Mouse (Mus musculus) kidney, postnatal 0 days (tissue): ENCODE data around the gene Emp1. TPM values are rescaled to one million over a fixed set of nuclear protein-coding genes. Genes with fewer than 3 reads are reported as not detected.

Experiments used
- ATAC-seq: fragments of 200-750 bp; cut with Nextera tagmentation; replicated peaks from 2 replicates; pipeline ENCODE4 v1.8.0; 2017; ENCODE audit warnings: low read depth, moderate number of reproducible peaks, moderate TSS enrichment, moderate library complexity; ENCODE audit not compliant: low FRiP score
- DNase-seq: peaks from one replicate; pipeline ENCODE4 v3.0.0-alpha.2; 2016; ENCODE audit warnings: low spot score
- H3K27ac ChIP-seq: fragments of 300-500 bp; sonication (generic); 2 replicates; pipeline ENCODE4 v1.5.1; 2014; ENCODE audit warnings: mild to moderate bottlenecking
- H3K27me3 ChIP-seq: fragments of 300-500 bp; sonication (generic); 2 replicates; pipeline ENCODE4 v1.6.1; 2014; ENCODE audit warnings: low read length, mixed read lengths; ENCODE audit not compliant: insufficient read depth
- H3K36me3 ChIP-seq: fragments of 300-500 bp; sonication (generic); 2 replicates; pipeline ENCODE4 v1.6.1; 2014; ENCODE audit warnings: low read length, mixed read lengths; ENCODE audit not compliant: insufficient read depth
- H3K4me1 ChIP-seq: fragments of 300-500 bp; sonication (generic); replicated peaks from 2 replicates; pipeline ENCODE4 v1.6.1; 2014; ENCODE audit warnings: antibody characterized with exemption, low read length, mixed read lengths; ENCODE audit not compliant: insufficient read depth
- H3K4me2 ChIP-seq: fragments of 300-500 bp; sonication (generic); 2 replicates; pipeline ENCODE4 v1.6.1; 2014; ENCODE audit warnings: mild to moderate bottlenecking, low read length, moderate library complexity, mixed read lengths
- H3K4me3 ChIP-seq: fragments of 300-500 bp; sonication (generic); replicated peaks from 2 replicates; pipeline ENCODE4 v1.5.1; 2014; ENCODE audit warnings: low read depth, low read length
- H3K9ac ChIP-seq: fragments of 300-500 bp; sonication (generic); 2 replicates; pipeline ENCODE4 v1.6.1; 2014; ENCODE audit warnings: low read depth, low read length
- H3K9me3 ChIP-seq: fragments of 300-500 bp; sonication (generic); replicated peaks from 2 replicates; pipeline ENCODE4 v1.6.1; 2016; ENCODE audit warnings: low read length, inconsistent platforms, mixed read lengths
- CTCF ChIP-seq: IDR thresholded peaks from 2 replicates; pipeline ENCODE4 v1.5.1; 2016; ENCODE audit warnings: antibody characterized with exemption, low read depth, mild to moderate bottlenecking, moderate library complexity
- WGBS: fragments of 180-500 bp; shearing (Covaris S2); extraction: QIAGEN DNeasy Blood & Tissue Kit; methylation state at CpG from one replicate; pipeline ENCODE4 v1.1.7; 2014; 5-methylcytosine and 5-hydroxymethylcytosine counted together
- polyA plus RNA-seq: library from polyadenylated mRNA; unstranded; fragments of >200 nt; fragmentation: Nextera tagmentation; extraction: Ambion mirVana; gene quantifications from 2 replicates; pipeline ENCODE4 v1.2.1, GENCODE M21; 2015

Emp1 gene
- polyA plus RNA-seq, 1 experiment from 2014 or later, result 54.7 TPM

- Histone ChIP-seq H3K4me1 (peaks cover 26% of the 10 kb centered on the region), H3K9me3 (no peaks in the 10 kb centered on the region), H3K27me3 (no peaks in the 10 kb centered on the region), H3K9ac (no peak overlapping the region), H3K36me3 (no peaks in the 10 kb centered on the region), H3K4me2 (no peak overlapping the region), H3K4me3 (no peak overlapping the region), H3K27ac (no peak overlapping the region)
- no peak for TF ChIP-seq CTCF
- DNase-seq (no peak), ATAC-seq (no peak)
- WGBS, result 53% methylated on average over 4 of the region's 4 CpGs
Measured at GRCm38 (mm10) chr6:135360331-135360730, 2.0 kb upstream of the Emp1 start.

GRCm38 (mm10) chr6:135362098-135362458 lies 267 bp upstream of the Emp1 start:
- H3K9ac ChIP-seq, result 0 out of 2 replicates have a peak overlapping the region, but pooled peaks have one; percentile 67
- ATAC-seq (peak; percentile 23), DNase-seq (no peak)
- no peak for TF ChIP-seq CTCF
- H3K4me2 ChIP-seq, result peak overlapping the region; percentile 59
- H3K9me3 ChIP-seq, result no peaks in the 10 kb centered on the region
- H3K27ac ChIP-seq, result peak overlapping the region; percentile 95
- no peaks in the 10 kb centered on the region for H3K36me3 ChIP-seq
- H3K27me3 ChIP-seq, result no peaks in the 10 kb centered on the region
- no peak overlapping the region for H3K4me3 ChIP-seq
- 41% methylated on average over 3 of the region's 3 CpGs for WGBS
- H3K4me1 ChIP-seq, result peaks cover 26% of the 10 kb centered on the region

GRCm38 (mm10) chr6:135363344-135364040 lies 1.1 kb downstream of the Emp1 start:
- ATAC-seq, result no peak
- Histone ChIP-seq H3K9ac (peak overlapping the region; percentile 67), H3K27ac (peak overlapping the region; percentile 95), H3K4me1 (peaks cover 40% of the 10 kb centered on the region), H3K36me3 (no peaks in the 10 kb centered on the region), H3K9me3 (no peaks in the 10 kb centered on the region), H3K4me2 (peak overlapping the region; percentile 59), H3K27me3 (no peaks in the 10 kb centered on the region), H3K4me3 (peak overlapping the region; percentile 51)
- TF ChIP-seq CTCF, result no peak
- 41% methylated on average over 10 of the region's 10 CpGs for WGBS
- peak; percentile 40 for DNase-seq

GRCm38 (mm10) chr6:135364041-135364745 lies 1.8 kb downstream of the Emp1 start:
- WGBS, result 24% methylated on average over 9 of the region's 9 CpGs
- Histone ChIP-seq H3K27me3 (no peaks in the 10 kb centered on the region), H3K4me2 (peak overlapping the region; percentile 59), H3K4me1 (peaks cover 40% of the 10 kb centered on the region), H3K36me3 (no peaks in the 10 kb centered on the region), H3K9ac (peak overlapping the region; percentile 67; the same call in 1 of the 2 replicates), H3K27ac (peak overlapping the region; percentile 95), H3K4me3 (peak overlapping the region; percentile 51), H3K9me3 (no peaks in the 10 kb centered on the region)
- peak; percentile 76 for DNase-seq
- ATAC-seq, result no peak
- TF ChIP-seq CTCF, result no peak

- DNase-seq (peak; percentile 79), ATAC-seq (peak; percentile 48)
- Histone ChIP-seq H3K27me3 (no peaks in the 10 kb centered on the region), H3K9me3 (no peaks in the 10 kb centered on the region), H3K27ac (peak overlapping the region; percentile 95), H3K36me3 (no peaks in the 10 kb centered on the region), H3K4me2 (peak overlapping the region; percentile 59), H3K4me1 (peaks cover 45% of the 10 kb centered on the region), H3K9ac (0 out of 2 replicates have a peak overlapping the region, but pooled peaks have one; percentile 67), H3K4me3 (peak overlapping the region; percentile 51)
- WGBS, result 31% methylated on average over 6 of the region's 6 CpGs
- TF ChIP-seq CTCF, result no peak
Measured at GRCm38 (mm10) chr6:135364891-135365301, 2.6 kb downstream of the Emp1 start.

GRCm38 (mm10) chr6:135365614-135366013 lies 3.3 kb downstream of the Emp1 start:
- Histone ChIP-seq H3K4me3 (no peak overlapping the region), H3K4me2 (peak overlapping the region; percentile 59; the same call in 1 of the 2 replicates), H3K36me3 (no peaks in the 10 kb centered on the region), H3K27ac (peak overlapping the region; percentile 95), H3K9ac (no peak overlapping the region), H3K27me3 (no peaks in the 10 kb centered on the region), H3K4me1 (peaks cover 41% of the 10 kb centered on the region), H3K9me3 (no peaks in the 10 kb centered on the region)
- WGBS, result 48% methylated on average over 4 of the region's 4 CpGs
- DNase-seq (no peak), ATAC-seq (no peak)
- TF ChIP-seq CTCF, result no peak
